Mouse (Mus musculus): ENCODE results near the gene Klhdc8a. TPM values are rescaled to one million over a fixed set of nuclear protein-coding genes. Genes with fewer than 3 reads are reported as not detected.

The Klhdc8a gene
- polyA plus RNA-seq, 1 experiment from 2014 or later, result 1.2 TPM

DNA sequence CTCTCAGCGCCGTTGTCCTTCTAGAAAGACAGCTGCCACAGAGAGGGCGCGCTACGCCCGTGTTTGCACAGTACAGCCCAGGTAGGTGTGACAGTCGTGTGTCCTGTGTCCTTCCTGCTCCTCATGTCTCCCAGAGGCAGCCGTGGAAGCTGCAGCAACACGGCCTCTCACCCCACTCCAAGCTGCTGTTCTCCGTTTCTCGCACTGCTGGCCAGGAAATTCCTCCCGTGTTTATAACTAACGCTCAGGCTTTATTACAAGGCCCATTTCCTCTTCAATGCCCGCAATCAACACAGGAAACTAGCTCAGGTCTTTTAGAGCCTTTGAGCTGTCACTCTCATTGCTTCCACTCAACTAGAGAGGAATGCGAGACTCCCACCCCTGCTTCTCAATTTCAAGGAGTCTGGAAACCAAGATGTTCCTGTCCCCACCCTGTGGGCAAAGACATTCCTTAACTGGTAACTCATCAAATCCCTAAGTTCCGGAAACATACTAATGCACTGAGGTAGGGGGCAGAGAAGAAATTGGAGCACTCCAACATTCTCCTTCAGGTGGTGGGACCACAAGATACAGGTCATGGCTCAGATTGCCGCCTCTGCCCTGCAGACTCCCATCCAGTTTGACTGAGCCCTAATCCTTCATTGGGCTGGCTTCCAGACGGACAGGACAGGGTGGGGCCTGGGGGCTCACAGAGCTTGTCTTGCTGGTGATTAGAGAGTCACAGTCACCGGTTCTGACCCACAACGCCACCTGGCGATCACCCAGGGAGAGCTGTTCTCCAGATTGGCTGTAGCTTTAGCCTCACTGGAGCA, 5.9 kb upstream of the Klhdc8a start:
- peak overlapping the region; percentile 27; the same call in 1 of the 2 replicates for H3K9ac ChIP-seq
- no peaks in the 10 kb centered on the region for H3K36me3 ChIP-seq (ENCODE audit: poor library complexity, severe bottlenecking)
- peak overlapping the region; percentile 82 for H3K27ac ChIP-seq
- 25% methylated on average over 21 of the region's 21 CpGs for WGBS
- H3K4me2 ChIP-seq, result peak overlapping the region; percentile 34
- ATAC-seq, result peak; percentile 22
- peaks cover 75% of the 10 kb centered on the region for H3K4me1 ChIP-seq
- no peak overlapping the region for H3K4me3 ChIP-seq
- H3K9me3 ChIP-seq (replicated peaks), result no peaks in the 10 kb centered on the region
- H3K27me3 ChIP-seq, result peaks cover 15% of the 10 kb centered on the region; the same call in 1 of the 2 replicates

DNA sequence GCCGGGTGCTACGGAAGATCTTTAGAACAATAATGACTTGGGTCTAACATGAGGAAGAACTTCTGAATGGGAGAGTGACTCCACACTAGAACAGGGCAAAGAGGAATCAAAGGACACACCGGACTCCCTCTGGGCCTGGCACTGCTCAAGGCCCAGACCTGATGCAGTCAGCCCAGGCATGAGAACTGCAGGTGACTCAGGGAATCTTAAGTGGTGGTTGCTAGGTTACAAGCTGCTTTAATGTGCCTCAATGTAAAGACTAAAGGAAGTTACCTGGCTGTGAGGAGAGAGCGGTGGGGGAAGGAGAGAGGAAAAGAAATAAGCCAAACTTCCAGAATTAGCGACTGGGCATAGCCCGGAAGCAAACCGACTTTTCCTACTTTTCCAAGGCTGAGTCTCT, 2.9 kb upstream of the Klhdc8a start:
- no peak for ATAC-seq
- H3K4me1 ChIP-seq, result peaks cover 65% of the 10 kb centered on the region
- H3K9me3 ChIP-seq (replicated peaks), result no peaks in the 10 kb centered on the region
- H3K4me2 ChIP-seq, result no peak overlapping the region
- H3K9ac ChIP-seq, result no peak overlapping the region
- no peak overlapping the region for H3K4me3 ChIP-seq
- peaks cover 31% of the 10 kb centered on the region for H3K27me3 ChIP-seq
- peak overlapping the region; percentile 31; the same call in 1 of the 2 replicates for H3K27ac ChIP-seq
- H3K36me3 ChIP-seq (ENCODE audit: poor library complexity, severe bottlenecking), result no peaks in the 10 kb centered on the region
- 62% methylated on average over 7 of the region's 7 CpGs for WGBS

- Histone ChIP-seq H3K4me1 (peaks cover 59% of the 10 kb centered on the region), H3K27ac (peak overlapping the region; percentile 31; the same call in 1 of the 2 replicates)
These were observed 2.4 kb upstream of the Klhdc8a start for GRCm38 (mm10) chr1:132296051-132296450.

DNA sequence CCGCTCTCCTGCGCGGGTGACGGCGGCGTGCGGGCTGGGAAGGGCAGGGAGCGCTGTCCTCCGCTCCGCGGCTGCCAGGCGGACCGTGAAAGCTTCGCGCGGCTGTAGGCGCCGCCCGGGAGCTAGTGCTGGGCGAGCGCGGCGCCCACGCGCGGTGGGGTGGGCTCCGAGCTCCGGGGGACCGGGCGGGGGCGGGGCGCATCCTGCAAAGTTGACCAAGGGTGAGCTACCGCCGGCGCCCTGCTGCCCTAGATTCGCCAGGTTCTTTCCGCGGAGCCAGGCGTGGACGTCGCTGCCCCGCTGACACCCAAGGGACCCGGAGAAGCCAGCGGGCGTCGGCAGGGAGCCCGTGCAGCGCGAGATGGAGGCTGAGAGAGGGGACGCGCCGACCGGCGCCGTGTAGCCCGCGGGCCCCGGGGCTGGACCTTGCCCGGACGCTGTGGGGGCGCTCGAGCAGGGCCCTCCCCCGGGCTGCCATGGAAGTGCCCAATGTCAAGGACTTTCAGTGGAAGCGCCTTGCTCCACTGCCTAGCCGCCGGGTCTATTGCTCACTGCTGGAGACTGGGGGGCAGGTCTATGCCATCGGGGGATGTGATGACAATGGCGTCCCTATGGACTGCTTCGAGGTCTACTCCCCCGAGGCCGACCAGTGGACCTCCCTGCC, 507 bp downstream of the Klhdc8a start:
- Histone ChIP-seq H3K9me3 (replicated peaks) (no peaks in the 10 kb centered on the region), H3K9ac (peak overlapping the region; percentile 73), H3K4me3 (peak overlapping the region; percentile 53), H3K4me2 (peak overlapping the region; percentile 97), H3K36me3 (ENCODE audit: poor library complexity, severe bottlenecking) (no peaks in the 10 kb centered on the region), H3K27me3 (peaks cover 40% of the 10 kb centered on the region), H3K4me1 (peaks cover 34% of the 10 kb centered on the region), H3K27ac (no peak overlapping the region; the same call in 1 of the 2 replicates)
- ATAC-seq, result peak; percentile 66
- under 1% methylated on average over 56 of the region's 71 CpGs for WGBS

More at GRCm38 (mm10) chr1:132296051-132296450, 2.4 kb upstream of the Klhdc8a start:
- Histone ChIP-seq H3K4me2 (no peak overlapping the region), H3K9me3 (replicated peaks) (no peaks in the 10 kb centered on the region), H3K36me3 (ENCODE audit: poor library complexity, severe bottlenecking) (no peaks in the 10 kb centered on the region), H3K27me3 (peaks cover 31% of the 10 kb centered on the region), H3K4me3 (no peak overlapping the region), H3K9ac (no peak overlapping the region)
- 67% methylated on average over 3 of the region's 3 CpGs for WGBS
- no peak for ATAC-seq

DNA sequence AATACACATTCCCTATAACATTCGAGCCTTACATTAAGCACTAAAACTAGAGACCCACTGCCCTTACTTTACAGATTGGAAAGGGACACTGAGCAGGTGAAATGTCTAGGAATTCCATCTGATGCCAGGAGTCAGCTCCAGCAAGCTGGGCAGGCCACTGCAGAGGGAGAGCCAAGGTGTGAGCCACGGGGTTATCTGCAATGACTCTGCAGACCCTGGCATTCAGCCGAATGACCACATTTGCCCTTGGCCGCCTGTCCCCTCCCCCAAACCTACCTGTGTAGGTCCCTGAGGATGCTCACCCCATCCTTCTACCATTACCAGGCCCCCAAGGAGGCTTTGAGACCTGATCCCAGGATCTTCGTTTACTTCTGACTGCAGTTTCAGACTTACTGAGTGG, 1.3 kb downstream of the Klhdc8a start:
- H3K27me3 ChIP-seq, result peaks cover 39% of the 10 kb centered on the region
- H3K27ac ChIP-seq, result no peak overlapping the region
- no peak for ATAC-seq
- H3K36me3 ChIP-seq (ENCODE audit: poor library complexity, severe bottlenecking), result no peaks in the 10 kb centered on the region
- no peak overlapping the region for H3K9ac ChIP-seq
- peaks cover 34% of the 10 kb centered on the region for H3K4me1 ChIP-seq
- peak overlapping the region; percentile 97 for H3K4me2 ChIP-seq
- WGBS, result 85% methylated on average over 5 of the region's 5 CpGs
- H3K4me3 ChIP-seq, result no peak overlapping the region
- no peaks in the 10 kb centered on the region for H3K9me3 ChIP-seq (replicated peaks)

DNA sequence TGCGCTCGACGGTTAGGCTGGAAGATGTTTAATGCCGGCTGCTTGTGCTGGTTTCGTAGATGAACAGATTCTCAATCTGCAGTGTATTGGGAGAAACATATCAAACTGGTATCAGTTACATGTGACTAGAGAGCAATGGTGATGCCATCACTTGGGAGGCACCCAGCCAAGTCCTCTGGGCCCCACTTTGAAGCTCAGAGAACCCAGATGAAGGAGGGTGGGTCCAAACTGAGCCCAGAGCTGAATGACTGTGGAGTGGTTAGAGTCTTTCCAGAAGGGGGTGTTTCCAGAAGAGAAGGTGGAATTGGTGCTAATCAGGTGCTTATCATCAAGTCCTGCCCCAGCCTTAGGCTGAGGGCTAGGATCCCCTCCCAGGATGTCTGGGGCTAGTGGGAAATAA, 2.8 kb downstream of the Klhdc8a start:
- 92% methylated on average over 5 of the region's 5 CpGs for WGBS
- Histone ChIP-seq H3K4me3 (no peak overlapping the region), H3K36me3 (ENCODE audit: poor library complexity, severe bottlenecking) (no peaks in the 10 kb centered on the region), H3K27me3 (peaks cover 34% of the 10 kb centered on the region), H3K9me3 (replicated peaks) (no peaks in the 10 kb centered on the region), H3K9ac (no peak overlapping the region), H3K4me1 (peaks cover 25% of the 10 kb centered on the region), H3K27ac (no peak overlapping the region), H3K4me2 (no peak overlapping the region)
- ATAC-seq, result no peak

GRCm38 (mm10) chr1:132302341-132302866, 4.0 kb downstream of the Klhdc8a start:
- H3K4me2 ChIP-seq, result no peak overlapping the region
- no peak overlapping the region for H3K4me3 ChIP-seq
- H3K9me3 ChIP-seq (replicated peaks), result no peaks in the 10 kb centered on the region
- H3K27me3 ChIP-seq, result peaks cover 27% of the 10 kb centered on the region
- peaks cover 21% of the 10 kb centered on the region for H3K4me1 ChIP-seq
- no peak overlapping the region for H3K9ac ChIP-seq
- 89% methylated on average over 9 of the region's 9 CpGs for WGBS
- no peak overlapping the region for H3K27ac ChIP-seq
- no peaks in the 10 kb centered on the region for H3K36me3 ChIP-seq (ENCODE audit: poor library complexity, severe bottlenecking)
- no peak for ATAC-seq

- peaks cover 20% of the 10 kb centered on the region for H3K27me3 ChIP-seq
- no peaks in the 10 kb centered on the region for H3K4me1 ChIP-seq
- no peak overlapping the region for H3K4me3 ChIP-seq
- WGBS, result 63% methylated on average over 9 of the region's 9 CpGs
- no peak overlapping the region for H3K9ac ChIP-seq
- no peak overlapping the region for H3K4me2 ChIP-seq
- no peak overlapping the region for H3K27ac ChIP-seq
- H3K36me3 ChIP-seq (ENCODE audit: poor library complexity, severe bottlenecking), result no peaks in the 10 kb centered on the region
- no peak for ATAC-seq
- H3K9me3 ChIP-seq (replicated peaks), result no peaks in the 10 kb centered on the region
These were observed 6.3 kb downstream of the Klhdc8a start for GRCm38 (mm10) chr1:132304618-132305214.

GRCm38 (mm10) chr1:132306160-132306559, 7.7 kb downstream of the Klhdc8a start:
- Histone ChIP-seq H3K36me3 (ENCODE audit: poor library complexity, severe bottlenecking) (no peaks in the 10 kb centered on the region), H3K4me1 (0 out of 2 replicates have a peak, but pooled peaks cover under 1% of the 10 kb centered on the region), H3K27ac (no peak overlapping the region), H3K27me3 (peaks cover 12% of the 10 kb centered on the region; the same call in 1 of the 2 replicates), H3K4me3 (no peak overlapping the region), H3K4me2 (no peak overlapping the region), H3K9me3 (replicated peaks) (no peaks in the 10 kb centered on the region), H3K9ac (no peak overlapping the region)
- whole genome bisulfite sequencing, result 30% methylated on average over 4 of the region's 4 CpGs
- 0 out of 2 replicates have a peak, but pooled peaks have one; percentile 22 for ATAC-seq

DNA sequence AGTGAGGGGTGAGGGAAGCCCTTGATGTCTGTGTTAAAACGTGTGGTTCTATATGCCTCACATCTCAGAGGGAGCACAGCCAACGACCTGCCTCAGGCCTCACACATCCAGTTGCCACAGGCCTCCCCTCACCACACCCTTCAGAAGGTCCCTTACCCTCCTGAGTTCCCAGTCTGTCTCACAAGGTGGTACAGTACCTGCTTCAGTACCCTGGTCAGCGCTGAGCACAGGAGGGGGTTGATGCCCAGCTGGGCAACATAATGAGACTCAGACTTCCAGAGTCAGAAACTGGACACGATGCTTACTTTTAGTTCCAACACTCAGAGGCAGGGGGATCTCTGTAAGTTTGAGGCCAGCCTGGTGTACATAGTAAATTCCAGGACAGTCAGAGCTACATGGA, 8.4 kb downstream of the Klhdc8a start:
- H3K27ac ChIP-seq, result no peak overlapping the region
- no peak overlapping the region for H3K4me3 ChIP-seq
- no peaks in the 10 kb centered on the region for H3K36me3 ChIP-seq (ENCODE audit: poor library complexity, severe bottlenecking)
- 0 out of 2 replicates have a peak, but pooled peaks cover 3% of the 10 kb centered on the region for H3K4me1 ChIP-seq
- no peak for ATAC-seq
- no peak overlapping the region for H3K4me2 ChIP-seq
- 27% methylated on average over 4 of the region's 4 CpGs for WGBS
- H3K9ac ChIP-seq, result no peak overlapping the region
- peaks cover 6% of the 10 kb centered on the region; the same call in 1 of the 2 replicates for H3K27me3 ChIP-seq
- H3K9me3 ChIP-seq (replicated peaks), result no peaks in the 10 kb centered on the region

DNA sequence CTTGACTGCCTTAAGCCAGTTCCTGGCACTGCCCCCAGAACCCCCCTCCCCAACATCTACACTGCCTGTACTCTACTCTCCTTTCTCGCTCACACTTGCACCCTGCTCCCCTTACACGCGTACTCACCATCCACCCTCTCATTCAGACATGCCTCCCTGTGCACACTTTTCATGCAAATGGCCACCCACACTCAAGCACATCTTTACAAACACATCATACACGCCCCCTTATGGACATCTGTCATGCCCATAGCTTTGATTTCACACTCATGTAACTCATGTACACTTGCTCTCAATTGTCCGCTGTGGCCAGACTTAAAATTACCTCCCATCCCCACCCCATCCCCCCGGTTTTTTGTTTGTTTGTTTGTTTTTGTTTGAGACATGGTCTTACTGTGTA, 9.5 kb downstream of the Klhdc8a start:
- Histone ChIP-seq H3K27ac (no peak overlapping the region), H3K9ac (no peak overlapping the region), H3K4me3 (no peak overlapping the region), H3K9me3 (replicated peaks) (no peaks in the 10 kb centered on the region), H3K36me3 (ENCODE audit: poor library complexity, severe bottlenecking) (no peaks in the 10 kb centered on the region), H3K4me1 (0 out of 2 replicates have a peak, but pooled peaks cover 3% of the 10 kb centered on the region), H3K27me3 (0 out of 2 replicates have a peak, but pooled peaks cover 3% of the 10 kb centered on the region), H3K4me2 (no peak overlapping the region)
- 87% methylated on average over 6 of the region's 6 CpGs for WGBS
- ATAC-seq, result no peak
